Mouse (Mus musculus) embryonic facial prominence, embryonic 13.5 days (tissue): ENCODE measurements around the gene Eef1a1. TPM values are rescaled to one million over a fixed set of nuclear protein-coding genes. Genes with fewer than 3 reads are reported as not detected.

ENCODE experiments used
- ATAC-seq: fragments of 200-750 bp; cut with Nextera tagmentation; 2 replicates; pipeline ENCODE4 v1.8.0; 2017; ENCODE audit warnings: low read depth; ENCODE audit not compliant: insufficient number of reproducible peaks, insufficient read depth, low FRiP score, low TSS enrichment
- H3K27ac ChIP-seq: fragments of 300-500 bp; sonication (generic); 2 replicates; pipeline ENCODE4 v1.5.1; 2015; ENCODE audit warnings: moderate library complexity, mild to moderate bottlenecking, inconsistent platforms
- H3K27me3 ChIP-seq: fragments of 300-500 bp; sonication (generic); 2 replicates; pipeline ENCODE4 v1.6.1; 2015; ENCODE audit warnings: mild to moderate bottlenecking, inconsistent platforms
- H3K36me3 ChIP-seq: fragments of 300-500 bp; sonication (generic); 2 replicates; pipeline ENCODE4 v1.6.1; 2015; ENCODE audit warnings: mild to moderate bottlenecking, inconsistent platforms
- H3K4me1 ChIP-seq: fragments of 300-500 bp; sonication (generic); 2 replicates; pipeline ENCODE4 v1.6.1; 2015; ENCODE audit warnings: inconsistent platforms
- H3K4me2 ChIP-seq: fragments of 300-500 bp; sonication (generic); 2 replicates; pipeline ENCODE4 v1.6.1; 2015; ENCODE audit warnings: moderate library complexity, mild to moderate bottlenecking, inconsistent platforms
- H3K4me3 ChIP-seq: fragments of 300-500 bp; sonication (generic); 2 replicates; pipeline ENCODE4 v1.5.1; 2015; ENCODE audit warnings: mild to moderate bottlenecking, inconsistent platforms
- H3K9ac ChIP-seq: fragments of 300-500 bp; sonication (generic); 2 replicates; pipeline ENCODE4 v1.6.1; 2015; ENCODE audit warnings: mild to moderate bottlenecking, inconsistent platforms
- H3K9me3 ChIP-seq: fragments of 300-500 bp; sonication (generic); 2 replicates; pipeline ENCODE4 v1.6.1; 2016; ENCODE audit warnings: inconsistent platforms
- WGBS: fragments of 180-500 bp; shearing (Covaris S2); methylation state at CpG from one replicate; pipeline ENCODE4 v1.1.7; 2015; ENCODE audit warnings: mixed read lengths; 5-methylcytosine and 5-hydroxymethylcytosine counted together
- polyA plus RNA-seq: library from polyadenylated mRNA; unstranded; fragments of >200 nt; fragmentation: Nextera tagmentation; extraction: Ambion mirVana; gene quantifications from 2 replicates; pipeline ENCODE4 v1.2.1, GENCODE M21; 2015

The Eef1a1 gene
- polyA plus RNA-seq = 5,425 and 5,472 TPM in 2 replicates

DNA sequence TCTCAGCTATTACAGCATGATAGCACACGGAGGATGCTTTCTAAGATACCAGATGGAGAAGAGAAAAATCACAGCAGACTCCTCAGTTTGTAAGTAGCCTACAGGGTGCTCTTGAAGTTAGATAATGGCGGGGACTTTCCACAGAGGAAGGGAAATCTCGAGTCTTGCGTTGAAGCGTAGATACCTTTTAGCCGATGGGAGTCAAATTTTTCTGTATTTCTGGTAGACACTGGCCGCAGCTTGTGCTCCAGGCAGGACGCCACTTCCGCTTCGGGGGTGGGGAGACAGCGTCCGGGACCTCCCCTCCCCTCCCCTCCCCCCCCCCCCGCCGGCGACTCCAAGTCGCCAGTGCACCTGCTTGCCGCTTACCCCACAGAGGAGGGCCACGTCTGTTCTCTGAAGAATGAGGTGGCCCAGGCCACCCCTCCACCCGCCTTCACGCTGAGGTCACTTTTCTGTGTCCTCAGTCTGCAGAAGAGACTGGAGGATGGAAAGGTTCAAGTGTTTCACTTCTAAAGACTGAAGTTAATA is at the start of gene Eef1a1:
Gene Eef1a1, minus strand, starts transcription at position 262 of the 531 bp plus-strand sequence.
- H3K4me3 ChIP-seq = peak within 1 kb of the TSS; percentile 46
- ATAC-seq = no peak; the same call in 1 of the 2 replicates
- H3K4me2 ChIP-seq = peak within 1 kb of the TSS; percentile 67
- H3K27ac ChIP-seq = peak within 1 kb of the TSS; percentile 24; the same call in 1 of the 2 replicates
- H3K9ac ChIP-seq = peak within 1 kb of the TSS; percentile 67
- H3K4me1 ChIP-seq = peaks cover 4% of the 10 kb centered on the region; the same call in 1 of the 2 replicates
- H3K27me3 ChIP-seq = no peaks in the 10 kb centered on the region
- no peaks in the 10 kb centered on the region for H3K36me3 ChIP-seq
- no peaks in the 10 kb centered on the region for H3K9me3 ChIP-seq
- 2% methylated on average over 17 of the region's 20 CpGs for WGBS

DNA sequence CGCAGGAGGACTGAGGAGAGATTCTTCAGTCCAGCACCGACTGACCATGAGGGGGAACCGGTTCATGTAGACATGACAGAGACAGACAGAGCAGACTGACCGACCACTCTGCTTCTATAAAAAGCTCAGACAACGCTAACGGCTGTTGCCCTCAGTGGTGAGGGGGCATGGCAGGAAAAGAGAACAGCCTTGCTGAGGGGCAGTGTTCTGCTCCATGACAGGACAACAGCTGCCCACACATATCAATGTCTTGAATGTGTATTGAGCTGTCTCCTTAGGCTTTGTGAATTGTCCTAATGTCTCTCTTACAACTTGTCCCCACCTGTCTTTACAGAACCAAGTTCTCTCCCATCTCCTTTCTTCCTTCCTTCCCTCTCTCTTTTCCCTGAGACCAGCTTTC is 49.5 kb upstream of the Eef1a1 start:
- 60% methylated on average over 6 of the region's 6 CpGs for WGBS
- peaks cover 20% of the 10 kb centered on the region; the same call in 1 of the 2 replicates for H3K36me3 ChIP-seq

DNA sequence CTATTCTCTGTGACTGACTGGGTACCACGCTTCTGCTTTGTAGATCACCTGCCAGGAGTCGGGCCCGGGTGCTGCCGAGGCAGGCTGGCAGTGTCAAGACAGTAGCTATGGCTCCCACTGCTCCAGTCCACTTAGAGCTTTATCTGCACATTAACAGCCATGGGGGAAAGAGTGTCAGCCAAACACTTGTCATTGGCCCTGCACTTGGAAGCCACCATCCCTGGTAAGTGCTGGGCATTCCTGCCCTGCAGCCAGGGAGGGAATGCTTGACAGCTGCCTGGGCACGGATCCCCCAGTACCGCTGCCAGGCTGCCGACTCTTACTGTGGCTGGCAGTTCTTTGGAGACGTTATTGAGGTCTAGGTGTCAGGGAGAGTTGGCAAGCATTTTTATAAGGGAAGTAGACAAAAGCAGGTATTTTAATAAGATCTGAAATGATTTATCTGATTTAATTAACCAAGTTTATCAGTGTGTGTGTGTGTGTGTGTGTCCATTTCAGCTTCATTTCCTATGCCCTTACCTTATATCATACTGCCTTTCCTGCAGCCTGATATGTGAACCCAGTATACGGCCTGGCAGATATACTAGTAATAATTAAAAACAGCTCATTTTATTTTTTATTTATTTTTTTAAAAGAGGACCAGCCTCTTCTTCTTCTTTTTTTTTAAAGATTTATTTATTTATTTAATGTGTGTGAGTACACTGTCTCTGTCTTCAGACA is 48.4 kb upstream of the Eef1a1 start:
- Histone ChIP-seq H3K9me3 (no peaks in the 10 kb centered on the region), H3K4me1 (peaks cover 6% of the 10 kb centered on the region), H3K36me3 (peaks cover 20% of the 10 kb centered on the region; the same call in 1 of the 2 replicates), H3K4me3 (no peak overlapping the region), H3K27me3 (no peaks in the 10 kb centered on the region), H3K4me2 (no peak overlapping the region), H3K9ac (no peak overlapping the region), H3K27ac (no peak overlapping the region)
- WGBS = 85% methylated on average over 9 of the region's 9 CpGs
- ATAC-seq = no peak

More for the DNA sequence above, 49.5 kb upstream of the Eef1a1 start:
- ATAC-seq = no peak
- Histone ChIP-seq H3K27ac (no peak overlapping the region), H3K9me3 (no peaks in the 10 kb centered on the region), H3K27me3 (no peaks in the 10 kb centered on the region), H3K4me1 (0 out of 2 replicates have a peak, but pooled peaks cover under 1% of the 10 kb centered on the region), H3K9ac (no peak overlapping the region), H3K4me3 (no peak overlapping the region), H3K4me2 (no peak overlapping the region)

DNA sequence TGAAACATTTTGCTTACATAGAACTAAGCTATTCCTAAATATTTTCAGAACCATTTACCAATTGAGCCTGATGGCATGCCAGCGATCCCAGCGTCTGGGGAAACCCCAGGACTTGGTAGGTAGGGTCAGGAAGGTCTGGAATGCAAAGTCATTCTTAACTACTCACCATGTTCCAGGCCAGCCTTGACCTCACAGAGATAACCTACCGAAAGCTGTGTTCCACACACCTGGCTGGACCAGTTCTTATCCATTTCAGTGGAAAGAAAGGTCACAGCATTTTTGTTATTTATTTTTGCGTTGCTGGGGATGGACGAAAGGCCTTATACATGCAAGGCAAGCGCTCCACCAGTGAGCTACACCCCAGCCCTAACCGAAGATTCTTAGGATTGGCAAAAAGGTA is 45.7 kb upstream of the Eef1a1 start:
- H3K9me3 ChIP-seq = no peaks in the 10 kb centered on the region
- H3K4me2 ChIP-seq = no peak overlapping the region
- H3K9ac ChIP-seq = no peak overlapping the region
- H3K27ac ChIP-seq = no peak overlapping the region
- no peaks in the 10 kb centered on the region for H3K27me3 ChIP-seq
- ATAC-seq = no peak
- peaks cover 9% of the 10 kb centered on the region; the same call in 1 of the 2 replicates for H3K36me3 ChIP-seq
- 88% methylated on average over 7 of the region's 7 CpGs for WGBS
- H3K4me1 ChIP-seq = peaks cover 13% of the 10 kb centered on the region
- H3K4me3 ChIP-seq = no peak overlapping the region

DNA sequence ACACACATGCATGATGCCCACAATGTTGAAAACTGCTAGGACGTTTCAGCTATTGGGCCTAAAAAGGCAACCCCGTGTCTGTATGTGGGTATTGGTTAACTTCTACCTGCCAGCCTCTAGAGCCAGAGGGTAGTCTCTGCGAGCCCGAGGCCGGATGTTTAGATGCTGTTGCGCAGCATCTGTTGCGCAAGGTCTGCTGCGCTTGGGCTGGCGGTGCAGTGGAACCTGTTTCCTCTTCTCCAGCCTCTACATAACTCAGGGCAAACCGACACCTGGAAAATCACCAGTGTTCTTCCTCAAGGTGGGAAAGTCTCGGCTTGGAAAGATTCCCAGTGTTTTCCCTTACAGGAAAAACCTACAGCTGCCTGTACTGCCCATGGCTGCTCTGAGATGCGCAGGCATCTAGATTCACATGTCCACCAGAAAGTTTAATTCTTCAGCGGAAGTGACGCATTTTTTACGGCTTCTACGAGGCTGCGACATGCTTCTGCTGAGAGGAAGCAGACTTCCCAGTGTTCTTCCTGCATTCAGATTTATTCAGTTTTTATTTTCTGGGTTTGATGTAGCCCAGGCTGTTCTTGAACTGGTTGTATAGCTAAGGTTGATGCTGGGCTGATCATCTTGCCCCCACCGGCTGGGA is 44.5 kb upstream of the Eef1a1 start:
- H3K9me3 ChIP-seq = no peaks in the 10 kb centered on the region
- ATAC-seq = no peak
- no peaks in the 10 kb centered on the region for H3K27me3 ChIP-seq
- H3K36me3 ChIP-seq = peaks cover 7% of the 10 kb centered on the region; the same call in 1 of the 2 replicates
- H3K4me2 ChIP-seq = no peak overlapping the region
- H3K27ac ChIP-seq = no peak overlapping the region
- H3K9ac ChIP-seq = no peak overlapping the region
- no peak overlapping the region for H3K4me3 ChIP-seq
- peaks cover 13% of the 10 kb centered on the region for H3K4me1 ChIP-seq
- WGBS = 80% methylated on average over 18 of the region's 18 CpGs

DNA sequence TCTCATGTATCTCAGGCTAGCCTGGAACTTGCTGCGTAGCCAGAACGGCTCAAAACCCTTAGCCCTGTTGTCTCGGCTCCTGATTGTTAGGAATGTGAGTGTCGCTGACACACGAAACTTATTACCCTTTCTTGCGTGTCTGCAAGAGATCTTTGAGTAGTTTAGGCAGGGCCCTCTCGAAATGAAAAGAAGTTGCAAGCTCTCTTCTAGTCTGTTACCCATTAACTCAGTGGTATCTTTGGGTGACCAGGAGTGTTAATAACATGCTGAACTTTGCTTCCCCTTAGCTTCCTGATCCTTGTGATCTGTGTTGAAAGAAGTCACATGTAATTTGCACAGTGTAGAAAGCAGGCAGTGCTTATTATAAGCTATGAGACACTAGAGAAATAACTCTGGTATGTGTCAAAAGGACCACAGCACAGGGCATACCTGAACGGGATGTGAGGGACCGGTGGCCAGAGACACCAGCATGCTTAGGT is 43.4 kb upstream of the Eef1a1 start:
- H3K36me3 ChIP-seq = 0 out of 2 replicates have a peak, but pooled peaks cover 4% of the 10 kb centered on the region
- 0 out of 2 replicates have a peak overlapping the region, but pooled peaks have one; percentile 36 for H3K9ac ChIP-seq
- peaks cover 18% of the 10 kb centered on the region for H3K4me1 ChIP-seq
- no peak overlapping the region for H3K4me3 ChIP-seq
- no peaks in the 10 kb centered on the region for H3K27me3 ChIP-seq
- 0 out of 2 replicates have a peak overlapping the region, but pooled peaks have one; percentile 16 for H3K27ac ChIP-seq
- H3K4me2 ChIP-seq = no peak overlapping the region
- no peaks in the 10 kb centered on the region for H3K9me3 ChIP-seq
- 31% methylated on average over 9 of the region's 9 CpGs for WGBS
- ATAC-seq = no peak

DNA sequence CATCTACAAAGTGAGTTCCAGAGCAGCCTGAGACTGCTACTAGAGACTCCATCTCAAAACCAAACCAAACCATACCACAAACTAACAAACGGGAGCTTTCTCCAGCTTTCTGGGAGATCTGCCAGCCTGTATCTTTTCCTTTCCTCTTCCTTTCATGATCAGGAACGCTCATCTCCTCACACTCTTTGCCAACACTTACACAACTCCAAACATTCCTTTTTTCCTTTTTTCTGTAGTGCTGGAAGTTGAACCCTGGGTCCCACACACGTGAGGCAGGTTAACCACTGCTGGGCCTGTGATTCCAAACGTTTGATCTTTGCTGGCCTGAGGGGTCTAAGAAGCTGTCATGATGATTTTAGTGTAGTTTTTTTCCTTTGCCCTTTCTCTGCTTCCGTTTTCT is 42.9 kb upstream of the Eef1a1 start:
- H3K4me3 ChIP-seq = no peak overlapping the region
- no peaks in the 10 kb centered on the region for H3K27me3 ChIP-seq
- H3K9me3 ChIP-seq = no peaks in the 10 kb centered on the region
- 0 out of 2 replicates have a peak overlapping the region, but pooled peaks have one; percentile 16 for H3K27ac ChIP-seq
- 26% methylated on average over 5 of the region's 5 CpGs for WGBS
- peaks cover 20% of the 10 kb centered on the region for H3K4me1 ChIP-seq
- no peak overlapping the region for H3K4me2 ChIP-seq
- H3K9ac ChIP-seq = 0 out of 2 replicates have a peak overlapping the region, but pooled peaks have one; percentile 36
- 0 out of 2 replicates have a peak, but pooled peaks cover 4% of the 10 kb centered on the region for H3K36me3 ChIP-seq
- no peak for ATAC-seq

DNA sequence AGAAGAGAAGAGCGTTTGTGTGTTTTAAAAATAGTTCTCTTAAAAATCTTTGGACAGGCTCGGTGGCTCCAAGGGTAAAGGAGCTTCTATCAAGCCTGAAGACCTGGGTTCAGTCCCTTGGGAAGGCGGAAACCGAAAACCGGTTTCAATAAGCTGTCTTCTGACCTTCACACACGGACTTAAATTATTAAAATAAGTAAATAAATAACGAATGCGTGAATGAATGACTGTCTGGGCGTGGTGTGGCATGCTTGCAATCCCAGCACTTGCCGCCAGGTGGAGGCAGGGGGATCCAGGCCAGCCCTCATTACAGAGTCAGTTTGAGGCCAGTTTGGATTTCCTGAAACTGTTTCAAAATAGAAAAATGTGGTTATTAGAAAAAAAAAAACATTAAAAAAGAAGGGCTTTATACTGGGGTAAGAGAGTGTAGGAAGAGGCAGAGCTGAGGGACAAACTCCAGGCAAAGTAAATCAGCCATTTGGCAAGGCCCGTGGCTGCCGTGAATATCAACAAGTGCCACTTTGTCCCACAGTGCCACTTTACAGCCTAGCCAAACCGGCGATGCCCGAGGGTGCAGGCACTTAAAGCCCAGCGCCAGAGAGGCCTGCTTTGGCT is 38.9 kb upstream of the Eef1a1 start:
- H3K9me3 ChIP-seq = no peaks in the 10 kb centered on the region
- H3K27me3 ChIP-seq = no peaks in the 10 kb centered on the region
- no peaks in the 10 kb centered on the region for H3K36me3 ChIP-seq
- peak overlapping the region; percentile 52 for H3K4me3 ChIP-seq
- WGBS = 4% methylated on average over 16 of the region's 16 CpGs
- H3K4me2 ChIP-seq = peak overlapping the region; percentile 76
- peak overlapping the region; percentile 66 for H3K9ac ChIP-seq
- peak overlapping the region; percentile 82 for H3K27ac ChIP-seq
- peaks cover 19% of the 10 kb centered on the region for H3K4me1 ChIP-seq
- no peak for ATAC-seq

DNA sequence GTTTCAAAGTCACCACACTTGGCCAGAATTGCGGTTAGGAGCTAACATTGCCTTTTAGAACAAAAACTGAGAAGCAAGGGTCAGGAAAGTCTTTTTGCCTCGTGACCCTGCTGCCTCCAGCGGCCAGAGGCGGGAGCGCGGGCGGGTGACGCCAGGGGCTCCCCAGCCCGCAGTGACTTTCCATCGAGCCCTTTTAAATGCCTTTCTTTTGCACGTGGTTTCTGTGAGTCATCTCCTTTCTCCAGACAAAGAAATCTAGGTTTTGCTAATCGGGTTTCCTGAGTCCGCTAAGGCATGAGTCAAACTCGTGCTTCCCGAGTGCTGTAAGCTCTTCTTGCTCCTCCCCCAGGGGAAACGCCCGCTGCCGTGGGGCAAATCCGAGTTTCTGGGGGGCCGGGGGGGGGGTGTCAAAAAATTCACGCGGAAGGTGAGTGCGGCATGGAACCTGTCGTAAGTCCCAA is 38.4 kb upstream of the Eef1a1 start:
- Histone ChIP-seq H3K9me3 (no peaks in the 10 kb centered on the region), H3K27me3 (no peaks in the 10 kb centered on the region), H3K27ac (peak overlapping the region; percentile 82), H3K4me3 (peak overlapping the region; percentile 52), H3K4me2 (peak overlapping the region; percentile 76), H3K9ac (peak overlapping the region; percentile 66), H3K4me1 (peaks cover 15% of the 10 kb centered on the region), H3K36me3 (no peaks in the 10 kb centered on the region)
- ATAC-seq = peak; percentile 58
- under 1% methylated on average over 24 of the region's 24 CpGs for WGBS

DNA sequence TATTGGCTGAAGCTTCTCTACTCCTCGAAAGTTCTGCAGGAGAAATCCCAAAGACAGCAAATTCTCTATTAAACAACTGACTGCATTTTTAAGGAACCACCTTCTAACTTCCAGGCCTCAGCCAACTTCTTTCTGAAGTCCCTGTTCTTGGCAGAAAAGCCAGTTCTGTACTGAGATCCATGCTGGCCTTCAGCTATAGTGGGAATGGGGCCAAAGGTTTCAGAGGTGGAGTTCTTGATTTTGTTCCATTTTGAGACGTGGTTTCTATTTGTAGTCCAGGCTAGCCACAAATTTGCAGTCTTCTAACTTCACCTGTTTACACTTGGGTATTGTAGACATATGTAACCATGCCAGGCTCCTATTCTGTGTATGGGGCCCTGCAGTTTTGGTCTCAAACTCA is 37.3 kb upstream of the Eef1a1 start:
- Histone ChIP-seq H3K4me2 (no peak overlapping the region), H3K4me3 (no peak overlapping the region), H3K27me3 (no peaks in the 10 kb centered on the region), H3K36me3 (no peaks in the 10 kb centered on the region), H3K9ac (no peak overlapping the region), H3K27ac (no peak overlapping the region), H3K4me1 (peaks cover 14% of the 10 kb centered on the region), H3K9me3 (no peaks in the 10 kb centered on the region)
- no peak for ATAC-seq
- 88% methylated on average over 2 of the region's 2 CpGs for WGBS
